Mouse (Mus musculus): ENCODE measurements around the gene Tmem184b.

- no peak for TF ChIP-seq POLR2A (IDR thresholded peaks at IDR 0.05; ENCODE audit: low read depth, low read length)
- TF ChIP-seq CTCF (IDR thresholded peaks at IDR 0.05; ENCODE audit: extremely low read depth, insufficient read length, insufficient replicate concordance, low read depth, low read length), result no peak
Measured at GRCm38 (mm10) chr15:79361023-79361422, 42.3 kb downstream of the Tmem184b start.

Data from small intestine, adult 2 months (tissue).